Mouse (Mus musculus): ENCODE data around the gene Fads6.

The Fads6 gene

GRCm38 (mm10) chr11:115300745-115301144 lies 3.3 kb upstream of the Fads6 start:
- no peak for DNase-seq (ENCODE audit: low spot score)

GRCm38 (mm10) chr11:115298160-115298559 lies 697 bp upstream of the Fads6 start:
- no peak for DNase-seq (ENCODE audit: low spot score)

- DNase-seq (ENCODE audit: low spot score): no peak
Observed at GRCm38 (mm10) chr11:115296471-115297210, 822 bp downstream of the Fads6 start.

- DNase-seq (ENCODE audit: low spot score): no peak
Observed at GRCm38 (mm10) chr11:115295939-115296338, 1.5 kb downstream of the Fads6 start.

GRCm38 (mm10) chr11:115292631-115293375 lies 4.7 kb downstream of the Fads6 start:
- DNase-seq (ENCODE audit: low spot score): peak; percentile 89

- DNase-seq (ENCODE audit: low spot score): no peak
Observed at GRCm38 (mm10) chr11:115291503-115291902, 6.0 kb downstream of the Fads6 start.

GRCm38 (mm10) chr11:115290919-115291318 lies 6.5 kb downstream of the Fads6 start:
- no peak for DNase-seq (ENCODE audit: low spot score)

GRCm38 (mm10) chr11:115290314-115290713 lies 7.1 kb downstream of the Fads6 start:
- no peak for DNase-seq (ENCODE audit: low spot score)

GRCm38 (mm10) chr11:115289885-115290284 lies 7.6 kb downstream of the Fads6 start:
- DNase-seq (ENCODE audit: low spot score): no peak

GRCm38 (mm10) chr11:115288305-115288704 lies 9.2 kb downstream of the Fads6 start:
- no peak for DNase-seq (ENCODE audit: low spot score)

- DNase-seq (ENCODE audit: low spot score): no peak
Observed at GRCm38 (mm10) chr11:115287386-115287785, 10.1 kb downstream of the Fads6 start.

- DNase-seq (ENCODE audit: low spot score): no peak
Observed at GRCm38 (mm10) chr11:115286201-115286993, 11.1 kb downstream of the Fads6 start.

GRCm38 (mm10) chr11:115285282-115285681 lies 12.2 kb downstream of the Fads6 start:
- DNase-seq (ENCODE audit: low spot score): no peak

GRCm38 (mm10) chr11:115283891-115284620 lies 13.4 kb downstream of the Fads6 start:
- no peak for DNase-seq (ENCODE audit: low spot score)

GRCm38 (mm10) chr11:115283486-115283765 lies 14.0 kb downstream of the Fads6 start:
- DNase-seq (ENCODE audit: low spot score): no peak

GRCm38 (mm10) chr11:115282723-115283485 lies 14.6 kb downstream of the Fads6 start:
- DNase-seq (ENCODE audit: low spot score): no peak

- no peak for DNase-seq (ENCODE audit: low spot score)
Observed at GRCm38 (mm10) chr11:115282295-115282694, 15.2 kb downstream of the Fads6 start.

GRCm38 (mm10) chr11:115279726-115280125 lies 17.7 kb downstream of the Fads6 start:
- DNase-seq (ENCODE audit: low spot score): no peak

- DNase-seq (ENCODE audit: low spot score): no peak
Observed at GRCm38 (mm10) chr11:115278176-115278575, 19.3 kb downstream of the Fads6 start.

- no peak for DNase-seq (ENCODE audit: low spot score)
Observed at GRCm38 (mm10) chr11:115277604-115277975, 19.9 kb downstream of the Fads6 start.

All from yolk sac, embryonic 10.5 days (tissue).